In the genomic region with DNA sequence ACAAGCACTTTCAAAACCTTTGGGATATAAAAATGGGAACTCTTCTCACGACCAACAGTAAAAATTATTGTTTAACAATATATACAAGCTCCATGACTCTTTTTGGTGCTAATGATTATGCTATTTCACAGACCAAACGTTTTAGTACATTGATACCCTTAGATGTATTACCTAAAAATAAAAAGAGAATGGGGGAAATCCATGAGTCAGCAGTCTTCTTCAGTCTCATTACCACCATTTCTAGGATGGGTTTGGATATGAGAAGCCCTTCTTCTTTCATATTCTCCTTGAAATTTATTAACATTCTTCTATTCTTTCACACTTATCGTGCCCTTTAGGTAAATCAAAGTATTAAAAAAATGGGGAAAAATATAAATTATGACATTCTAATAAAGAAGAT, we compare ENCODE assay signal across 29 mouse cellular contexts.
"Had no signal": no experiment of that assay in that cellular context is flagged by ENCODE, and none has a peak within 500 bp of the region (broad histone marks: within the 10 kb centered on the region; RNA-seq: fewer than 3 reads in every experiment).

No protein-coding gene starts in this region.

- H3K27me3 ChIP-seq: limb, embryonic 12.5 days; limb, embryonic 13.5 days; limb, embryonic 15.5 days; liver, embryonic 12.5 days; liver, embryonic 13.5 days; liver, embryonic 15.5 days; lung, embryonic 15.5 days; megakaryocyte, embryonic 14.5 days; midbrain, embryonic 12.5 days; midbrain, embryonic 13.5 days; midbrain, embryonic 15.5 days; neural tube, embryonic 12.5 days had no signal

- H3K4me1 ChIP-seq: limb, embryonic 10.5 days; limb, embryonic 12.5 days; limb, embryonic 13.5 days; limb, embryonic 15.5 days; liver, embryonic 12.5 days; liver, embryonic 13.5 days; liver, embryonic 15.5 days; lung, embryonic 15.5 days; midbrain, embryonic 10.5 days; midbrain, embryonic 12.5 days; midbrain, embryonic 13.5 days; midbrain, embryonic 15.5 days; neural tube, embryonic 12.5 days had no signal

- H3K4me3 ChIP-seq: limb, embryonic 10.5 days; limb, embryonic 12.5 days; limb, embryonic 13.5 days; limb, embryonic 15.5 days; liver, embryonic 12.5 days; liver, embryonic 13.5 days; liver, embryonic 15.5 days; lung, embryonic 15.5 days; megakaryocyte, embryonic 14.5 days; midbrain, embryonic 10.5 days; midbrain, embryonic 12.5 days; midbrain, embryonic 13.5 days; midbrain, embryonic 15.5 days; myocyte; neural tube, embryonic 12.5 days had no signal

- H3K27ac ChIP-seq: limb, embryonic 10.5 days; limb, embryonic 12.5 days; limb, embryonic 13.5 days; limb, embryonic 15.5 days; liver, embryonic 12.5 days; liver, embryonic 13.5 days; liver, embryonic 14.5 days; liver, embryonic 15.5 days; lung, embryonic 15.5 days; macrophage; midbrain, embryonic 10.5 days; midbrain, embryonic 12.5 days; midbrain, embryonic 13.5 days; midbrain, embryonic 15.5 days; neural tube, embryonic 12.5 days had no signal

- H3K9me3 ChIP-seq: limb, embryonic 10.5 days; limb, embryonic 12.5 days; limb, embryonic 13.5 days; limb, embryonic 15.5 days; liver, embryonic 12.5 days; liver, embryonic 13.5 days; liver, embryonic 15.5 days; lung, embryonic 15.5 days; megakaryocyte, embryonic 14.5 days; midbrain, embryonic 10.5 days; midbrain, embryonic 12.5 days; midbrain, embryonic 13.5 days; midbrain, embryonic 15.5 days; neural tube, embryonic 12.5 days had no signal

- DNase-seq: left cerebral cortex, postnatal 4 days; liver, embryonic 13.5 days; lung, adult 18-20 months; lung, adult 2 months; lung, embryonic 14.5 days; lung, postnatal 10 days; lung, postnatal 14 days; lung, postnatal 36 days; lung, postnatal 4 days; midbrain, embryonic 14.5 days had no signal

- H3K36me3 ChIP-seq: liver, embryonic 12.5 days; liver, embryonic 13.5 days; liver, embryonic 15.5 days; lung, embryonic 15.5 days; midbrain, embryonic 15.5 days had no signal

- H3K9ac ChIP-seq: limb, embryonic 12.5 days; limb, embryonic 13.5 days; limb, embryonic 15.5 days; liver, embryonic 12.5 days; liver, embryonic 13.5 days; liver, embryonic 14.5 days; liver, embryonic 15.5 days; liver, postnatal 0 days; lung, embryonic 14.5 days; lung, embryonic 15.5 days; midbrain, embryonic 12.5 days; midbrain, embryonic 13.5 days; midbrain, embryonic 15.5 days; neural tube, embryonic 12.5 days had no signal

- H3K4me2 ChIP-seq: limb, embryonic 12.5 days; limb, embryonic 13.5 days; limb, embryonic 15.5 days; liver, embryonic 11.5 days; liver, embryonic 12.5 days; liver, embryonic 13.5 days; liver, embryonic 15.5 days; lung, embryonic 14.5 days; lung, embryonic 15.5 days; midbrain, embryonic 11.5 days; midbrain, embryonic 12.5 days; midbrain, embryonic 13.5 days; midbrain, embryonic 15.5 days; neural tube, embryonic 12.5 days had no signal
